Mouse (Mus musculus): ENCODE results near the gene Dyrk1a. TPM values are rescaled to one million over a fixed set of nuclear protein-coding genes. Genes with fewer than 3 reads are reported as not detected.
A peak's percentile ranks its signal among the peaks of the same experiment; 100 is the strongest.

Dyrk1a gene
- total RNA-seq, 2 experiments from 2014 or later = 64.8 to 73.1 TPM

GRCm38 (mm10) chr16:94559282-94559681 lies 10.5 kb upstream of the Dyrk1a start:
- DNase-seq = peak in 1 of 2 experiments; percentile 54

GRCm38 (mm10) chr16:94559782-94560181 lies 10.0 kb upstream of the Dyrk1a start:
- DNase-seq = no peak

GRCm38 (mm10) chr16:94560618-94561017 lies 9.2 kb upstream of the Dyrk1a start:
- peak in 1 of 2 experiments; percentile 54 for DNase-seq

- no peak for DNase-seq
Measured at GRCm38 (mm10) chr16:94566124-94566523, 3.7 kb upstream of the Dyrk1a start.

GRCm38 (mm10) chr16:94566834-94567585 lies 2.8 kb upstream of the Dyrk1a start:
- DNase-seq = no peak

GRCm38 (mm10) chr16:94567751-94568150 lies 2.1 kb upstream of the Dyrk1a start:
- no peak for DNase-seq

- DNase-seq = peak in 1 of 2 experiments; percentile 86
Measured at GRCm38 (mm10) chr16:94568335-94569228, 1.2 kb upstream of the Dyrk1a start.

- peak; percentile 83 to 88 for DNase-seq
Measured at GRCm38 (mm10) chr16:94570361-94571041, 691 bp downstream of the Dyrk1a start.

- DNase-seq = no peak
Measured at GRCm38 (mm10) chr16:94571111-94571993, 1.5 kb downstream of the Dyrk1a start.

- no peak for DNase-seq
Measured at GRCm38 (mm10) chr16:94572422-94572821, 2.6 kb downstream of the Dyrk1a start.

- DNase-seq = no peak
Measured at GRCm38 (mm10) chr16:94574025-94574717, 4.4 kb downstream of the Dyrk1a start.

GRCm38 (mm10) chr16:94574718-94575094 lies 4.9 kb downstream of the Dyrk1a start:
- no peak for DNase-seq

- DNase-seq = no peak
Measured at GRCm38 (mm10) chr16:94575757-94576156, 5.9 kb downstream of the Dyrk1a start.

- DNase-seq = no peak
Measured at GRCm38 (mm10) chr16:94579348-94579747, 9.5 kb downstream of the Dyrk1a start.

GRCm38 (mm10) chr16:94580844-94581405 lies 11.1 kb downstream of the Dyrk1a start:
- peak; percentile 45 to 53 for DNase-seq

- DNase-seq = no peak
Measured at GRCm38 (mm10) chr16:94586349-94586990, 16.7 kb downstream of the Dyrk1a start.

- DNase-seq = no peak
Measured at GRCm38 (mm10) chr16:94587461-94587860, 17.7 kb downstream of the Dyrk1a start.

GRCm38 (mm10) chr16:94588171-94588570 lies 18.4 kb downstream of the Dyrk1a start:
- DNase-seq = no peak

- no peak for DNase-seq
Measured at GRCm38 (mm10) chr16:94588974-94589373, 19.2 kb downstream of the Dyrk1a start.

GRCm38 (mm10) chr16:94589648-94590047 lies 19.8 kb downstream of the Dyrk1a start:
- no peak for DNase-seq

Measured in heart, adult 18-20 months (tissue).